Mouse (Mus musculus) naive thymus-derived CD4-positive, alpha-beta T cell, adult 2 months (primary cell): ENCODE measurements at regions not wholly inside any gene's neighbourhood (a gene's known extent, or its start where the extent isn't known, plus 50 kb on each side); places are given as distances from the start of the nearest gene placed in this dataset.

Experiments used
- DNase-seq: peaks from one replicate; pipeline ENCODE4 v3.0.0-alpha.2; 2011; ENCODE audit warnings: low read depth

- no peak for DNase-seq
Measured at GRCm38 (mm10) chr13:119140436-119140835, 288.0 kb upstream of the Paip1 start.

- DNase-seq: no peak
Measured at GRCm38 (mm10) chr13:119143351-119143750, 285.1 kb upstream of the Paip1 start.

- no peak for DNase-seq
Measured at GRCm38 (mm10) chr13:119145713-119146112, 282.7 kb upstream of the Paip1 start.

GRCm38 (mm10) chr13:119147701-119148100 lies 280.7 kb upstream of the Paip1 start:
- no peak for DNase-seq

- DNase-seq: no peak
Measured at GRCm38 (mm10) chr13:119149141-119149540, 279.3 kb upstream of the Paip1 start.

- no peak for DNase-seq
Measured at GRCm38 (mm10) chr13:119150847-119151548, 277.4 kb upstream of the Paip1 start.

GRCm38 (mm10) chr13:119177753-119178152 lies 250.6 kb upstream of the Paip1 start:
- DNase-seq: no peak

- DNase-seq: no peak
Measured at GRCm38 (mm10) chr13:119178212-119178611, 250.2 kb upstream of the Paip1 start.

- no peak for DNase-seq
Measured at GRCm38 (mm10) chr13:119179157-119179920, 249.1 kb upstream of the Paip1 start.

GRCm38 (mm10) chr13:119184322-119184877 lies 244.0 kb upstream of the Paip1 start:
- DNase-seq: no peak

- DNase-seq: no peak
Measured at GRCm38 (mm10) chr13:119185567-119186143, 242.7 kb upstream of the Paip1 start.

GRCm38 (mm10) chr13:119231556-119231955 lies 196.8 kb upstream of the Paip1 start:
- no peak for DNase-seq

GRCm38 (mm10) chr13:119232100-119233029 lies 196.0 kb upstream of the Paip1 start:
- no peak for DNase-seq

- DNase-seq: no peak
Measured at GRCm38 (mm10) chr13:119233030-119233385, 195.4 kb upstream of the Paip1 start.

- no peak for DNase-seq
Measured at GRCm38 (mm10) chr13:119233869-119234268, 194.5 kb upstream of the Paip1 start.

- no peak for DNase-seq
Measured at GRCm38 (mm10) chr13:119242358-119242757, 186.0 kb upstream of the Paip1 start.

- no peak for DNase-seq
Measured at GRCm38 (mm10) chr13:119247101-119247500, 181.3 kb upstream of the Paip1 start.

- no peak for DNase-seq
Measured at GRCm38 (mm10) chr13:119252006-119252405, 176.4 kb upstream of the Paip1 start.

- DNase-seq: no peak
Measured at GRCm38 (mm10) chr13:119256350-119256749, 172.1 kb upstream of the Paip1 start.

GRCm38 (mm10) chr13:119258515-119258914 lies 169.9 kb upstream of the Paip1 start:
- no peak for DNase-seq

- no peak for DNase-seq
Measured at GRCm38 (mm10) chr13:119263561-119263960, 164.8 kb upstream of the Paip1 start.
